Mouse (Mus musculus) v-Abl transformed pro-B cells (cell line): Measurements from ENCODE around the gene Pde3b.
"Not testable (repeated sequence)": the region's sequence is repeated elsewhere in the genome, so short reads cannot be mapped to it uniquely, and the experiment has no call there.

Source experiments
- in situ Hi-C, 2 experiments: fragments of 400-800 bp; cut with MboI; formaldehyde crosslinking; loops; one replicate each; pipeline ENCODE4 v1.15.1; 2025; ENCODE audit not compliant: unreplicated experiment in 2 of 2

The Pde3b gene

DNA sequence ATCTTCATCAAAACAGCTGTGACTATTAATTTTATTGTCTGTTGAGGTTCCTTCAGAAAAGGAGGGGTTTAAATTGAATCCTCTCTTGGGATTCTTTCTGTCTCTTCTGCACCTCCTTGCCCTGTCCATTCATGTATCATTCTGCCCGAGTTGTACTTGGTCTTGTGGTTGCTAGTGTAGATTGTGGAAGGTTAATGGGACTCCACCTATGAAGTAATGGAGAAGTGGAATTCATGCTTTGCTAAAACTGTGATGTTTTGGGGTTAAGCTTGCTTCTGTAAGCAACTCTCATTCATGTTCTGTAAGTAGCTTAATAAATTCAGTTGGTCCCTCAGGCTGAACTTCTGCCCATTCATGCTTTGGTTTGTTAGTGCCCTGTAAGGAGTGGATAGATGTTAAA is 59.8 kb downstream of the Pde3b start:
- in situ Hi-C loops, result no loop called here

DNA sequence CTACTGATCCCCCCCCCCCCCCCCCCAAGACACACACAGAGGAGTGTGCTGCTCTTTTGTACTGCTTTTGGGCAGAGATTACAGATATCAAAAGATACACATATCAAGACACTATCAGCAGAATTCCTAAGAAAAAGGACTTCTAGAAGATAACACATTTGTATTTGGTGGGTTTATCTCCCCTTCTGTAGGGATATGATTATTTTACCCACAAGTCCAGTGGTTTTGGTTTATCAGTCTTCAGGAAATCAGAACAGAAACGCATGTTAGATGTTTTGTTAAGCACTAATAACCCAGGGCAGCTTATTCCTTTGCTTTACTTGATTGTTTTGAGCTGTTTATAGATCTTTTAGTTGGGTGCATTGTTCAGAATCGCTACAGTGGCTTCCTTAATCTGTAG is 62.8 kb downstream of the Pde3b start:
- in situ Hi-C loops, result no loop called here

DNA sequence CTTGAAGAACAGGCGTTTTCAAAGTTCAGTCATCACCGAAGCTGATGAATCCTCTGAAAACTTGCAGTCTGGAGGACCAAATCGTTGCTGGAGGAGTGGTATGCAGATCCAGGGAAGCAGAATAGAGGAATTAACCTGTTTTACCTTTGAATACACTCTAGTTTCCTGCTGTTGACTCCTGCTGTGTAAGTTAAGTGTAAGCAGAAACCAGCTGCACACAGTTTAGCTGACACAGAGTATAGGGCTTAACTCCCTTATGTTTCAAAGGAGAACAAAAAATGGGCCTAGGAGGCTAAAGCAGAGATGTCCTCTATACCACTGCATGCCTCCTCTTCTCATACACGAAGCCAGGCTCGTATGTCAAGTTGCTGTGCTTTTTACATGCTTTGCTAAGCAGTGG is 63.8 kb downstream of the Pde3b start:
- in situ Hi-C loops, result no loop called here

DNA sequence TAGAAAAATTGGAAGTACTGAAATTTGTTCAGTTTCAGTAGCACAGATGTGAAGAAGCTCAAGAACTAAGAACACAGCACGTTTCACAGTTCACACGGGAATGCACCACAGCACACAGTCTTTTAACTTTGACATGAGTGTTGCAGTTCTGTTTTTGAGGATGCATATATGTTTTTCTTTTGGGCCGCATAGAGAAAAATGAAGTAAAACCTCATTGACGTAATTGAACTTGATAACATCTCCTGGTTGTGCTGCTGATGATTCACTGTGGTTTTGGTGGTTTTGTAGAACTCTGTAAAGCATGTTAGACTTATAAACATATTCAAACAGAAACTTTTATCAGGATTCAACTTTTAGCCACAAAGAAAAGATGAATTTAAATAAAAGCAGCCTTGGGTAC is 64.7 kb downstream of the Pde3b start:
- in situ Hi-C loops, result loop anchor here in 1 of 2 experiments (5.0 kb wide), 1 partner anchor 42 kb away; no protein-coding TSS in a partner anchor

DNA sequence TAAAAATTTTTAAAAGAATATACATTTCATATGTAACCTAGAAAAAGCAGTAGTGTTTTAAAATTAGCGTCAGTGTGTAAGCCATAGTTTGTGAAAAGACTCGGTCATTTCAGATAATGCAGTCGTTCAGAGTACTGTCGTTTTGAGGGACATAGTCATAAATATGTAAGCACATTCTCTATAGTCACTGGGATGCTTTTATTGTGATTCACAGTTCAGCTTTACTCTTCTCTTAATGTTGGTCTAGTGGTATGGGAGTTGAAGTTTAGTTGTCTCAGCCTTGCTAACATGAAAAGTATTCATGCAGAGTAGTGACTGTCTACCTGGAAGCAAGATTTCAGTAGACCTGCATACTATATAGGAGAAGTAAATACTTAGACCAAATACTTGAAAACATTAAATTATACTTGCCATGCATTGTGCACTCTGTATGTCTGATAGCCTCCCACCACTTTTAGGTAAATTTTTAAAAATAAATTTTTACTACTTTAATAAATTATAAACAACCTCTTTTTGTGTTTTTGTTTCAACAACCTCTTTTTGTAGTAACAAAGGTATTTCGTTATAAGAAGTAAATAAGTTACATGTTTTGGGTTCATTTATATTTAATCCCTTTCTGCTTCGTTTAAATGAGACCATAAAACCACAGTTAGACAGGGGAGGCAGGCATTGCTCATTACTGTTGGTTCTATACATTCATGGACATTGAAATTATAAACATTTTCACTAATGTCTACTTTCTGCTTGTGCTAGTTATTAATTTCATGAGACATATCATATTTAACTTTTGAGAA is 65.3 kb downstream of the Pde3b start:
- in situ Hi-C loops, result loop anchor here in 1 of 2 experiments (5.0 kb wide), 1 partner anchor 43 kb away; no protein-coding TSS in a partner anchor

DNA sequence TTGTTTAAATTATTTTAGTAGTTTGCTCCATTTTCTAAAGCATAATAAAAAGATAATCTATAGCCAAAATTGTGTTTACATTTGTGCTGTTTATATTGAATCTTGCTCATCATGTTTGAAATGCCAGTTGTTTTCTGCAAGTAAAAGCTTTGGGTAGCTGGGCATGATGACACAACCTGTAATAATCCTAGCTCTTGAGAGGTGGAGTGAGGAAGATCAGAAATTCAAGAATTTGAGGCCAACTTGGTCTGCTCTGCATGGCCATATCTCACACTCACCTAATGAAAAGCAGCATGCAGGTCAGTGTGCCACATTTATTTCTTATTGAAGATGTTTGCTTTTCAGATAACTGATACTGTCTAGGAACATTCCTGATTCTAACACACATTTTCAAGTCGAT is 65.9 kb downstream of the Pde3b start:
- in situ Hi-C loops, result loop anchor here in 1 of 2 experiments (5.0 kb wide), 1 partner anchor 44 kb away; no protein-coding TSS in a partner anchor

DNA sequence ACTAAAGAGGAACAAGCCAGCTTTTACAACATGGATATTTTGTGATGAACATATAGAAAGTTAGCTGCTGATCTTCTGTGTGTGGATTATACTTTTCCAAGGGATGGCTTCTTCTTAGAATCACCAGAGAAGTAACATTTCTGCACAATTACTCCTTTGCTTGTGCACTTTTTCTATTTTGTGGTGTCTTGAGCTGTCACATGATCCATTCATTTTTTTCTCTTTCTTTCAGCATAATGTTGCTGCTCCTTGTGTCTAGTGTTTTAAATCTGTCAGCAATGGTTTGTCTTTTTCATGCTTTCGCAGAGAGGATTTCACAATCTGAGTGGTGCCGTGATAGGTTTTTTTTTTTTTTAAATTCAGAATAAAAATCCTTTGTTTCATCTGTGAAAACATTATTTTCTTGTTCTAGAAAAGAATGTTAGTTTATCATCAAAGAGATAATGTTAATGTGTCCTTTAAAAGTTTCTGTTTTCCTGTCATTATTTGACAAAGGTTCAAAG is 66.4 kb downstream of the Pde3b start:
- in situ Hi-C loops, result loop anchor here in 1 of 2 experiments (5.0 kb wide), 1 partner anchor 44 kb away; no protein-coding TSS in a partner anchor

DNA sequence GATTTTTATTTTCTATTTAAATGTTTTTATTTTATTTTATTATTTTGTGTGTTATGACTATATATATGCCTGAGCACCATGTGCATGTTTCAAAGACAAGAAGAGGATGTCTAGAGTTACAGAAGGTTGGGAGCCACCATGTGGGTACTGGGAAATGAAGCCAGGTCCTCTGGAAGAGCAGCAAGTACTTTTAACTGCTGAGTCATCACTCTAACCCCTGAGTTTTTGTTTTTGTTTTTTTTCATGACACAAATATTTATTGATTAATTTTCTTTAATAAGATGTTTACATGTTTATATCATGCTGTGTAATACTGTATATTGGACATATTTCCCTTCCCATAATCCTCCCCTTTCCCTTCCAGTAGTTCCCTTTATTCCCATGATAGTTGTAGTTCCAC is 77.5 kb downstream of the Pde3b start:
- in situ Hi-C loops, result loop anchor here (5.0 to 10.0 kb wide), 3 partner anchors 210 to 428 kb away; partner anchors contain the start of gene Psma1 (in 1 of the 2)

DNA sequence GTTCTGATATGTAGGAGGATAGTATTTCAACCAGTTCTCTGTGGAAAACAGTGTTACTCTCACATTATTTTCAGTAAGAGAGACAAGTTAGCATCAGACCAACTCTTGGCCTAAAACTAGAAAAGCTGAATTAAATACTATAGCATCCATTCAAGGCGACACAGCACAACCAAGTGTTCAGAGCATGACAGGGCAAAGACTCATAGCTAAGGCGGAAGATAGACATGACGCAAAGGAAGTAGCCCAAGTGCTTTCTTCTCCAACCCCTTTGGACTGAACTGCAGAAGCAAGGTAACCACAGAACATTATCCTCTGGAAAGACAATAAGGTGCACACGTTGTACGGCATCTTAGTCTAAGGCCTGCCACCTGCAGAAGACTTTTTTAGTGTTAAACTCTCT is 79.0 kb downstream of the Pde3b start:
- in situ Hi-C loops, result loop anchor here (5.0 to 10.0 kb wide), 3 partner anchors 212 to 429 kb away; partner anchors contain the start of gene Psma1 (in 1 of the 2)

DNA sequence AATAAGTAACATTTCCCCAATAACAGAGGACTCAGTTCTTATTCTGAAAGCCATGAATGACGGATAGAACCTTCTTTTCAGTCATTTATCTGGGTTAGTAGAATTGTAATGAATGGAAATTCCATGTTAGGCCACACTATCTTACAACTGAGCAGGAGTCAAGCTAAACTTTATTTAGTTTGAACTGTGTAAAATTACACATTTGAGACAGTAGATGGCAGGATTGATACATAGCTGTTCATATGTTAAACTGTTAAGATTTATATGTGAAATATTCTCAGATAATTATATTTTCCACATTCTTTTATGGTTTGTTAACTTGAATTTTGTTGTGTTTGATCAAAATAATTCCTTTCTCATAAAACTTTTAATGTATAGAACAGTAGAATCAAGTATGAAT is 84.2 kb downstream of the Pde3b start:
- in situ Hi-C loops, result loop anchor here in 1 of 2 experiments (10.0 kb wide), 1 partner anchor 434 kb away; no protein-coding TSS in a partner anchor

DNA sequence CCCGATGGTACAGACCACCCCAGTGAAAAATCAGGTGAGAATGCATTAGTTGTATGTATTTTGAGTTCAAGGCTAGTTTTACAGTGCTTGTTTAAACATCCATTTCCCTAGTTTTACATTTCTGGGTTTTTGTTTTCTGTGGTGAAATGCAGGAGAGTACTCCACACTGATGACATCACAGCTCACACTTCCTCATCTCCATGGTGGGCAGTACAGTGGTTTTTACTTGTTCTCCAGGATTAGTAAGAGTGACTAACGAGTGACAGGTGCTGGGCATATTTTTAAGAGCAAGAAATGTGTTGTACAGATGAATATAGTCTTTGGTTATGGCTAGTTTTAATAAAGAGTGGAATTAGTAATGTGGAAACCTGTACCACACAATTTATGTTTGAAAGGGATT is 93.8 kb downstream of the Pde3b start:
- in situ Hi-C loops, result loop anchor here (10.0 to 25.0 kb wide), 4 partner anchors 126 to 747 kb away; partner anchors contain the start of genes Calca (in 1 of the 2) and Spon1 (in 1 of the 2)

DNA sequence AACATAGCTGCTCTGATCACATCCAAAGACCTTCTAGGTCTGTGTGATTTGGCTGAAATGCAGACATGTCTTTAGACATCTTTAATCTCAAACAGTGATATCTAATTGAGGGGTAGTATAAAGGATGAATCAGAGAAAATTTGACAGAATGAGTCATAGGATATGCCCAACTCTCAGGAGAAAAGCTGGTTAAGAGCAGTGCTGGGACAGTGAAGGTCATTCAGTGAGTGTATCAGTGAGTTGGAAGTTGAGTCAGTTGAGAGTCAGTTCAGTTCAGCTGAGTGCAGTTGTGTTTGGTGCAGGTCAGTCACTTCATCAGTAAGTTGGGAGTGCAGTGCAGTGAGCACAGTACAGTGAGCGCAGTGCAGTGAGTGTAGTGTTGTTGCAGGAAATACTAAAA is 105.0 kb downstream of the Pde3b start:
- in situ Hi-C loops, result loop anchor here (25.0 kb wide), 2 partner anchors 458 to 758 kb away; partner anchors contain the start of gene Spon1 (in 1 of the 2)

DNA sequence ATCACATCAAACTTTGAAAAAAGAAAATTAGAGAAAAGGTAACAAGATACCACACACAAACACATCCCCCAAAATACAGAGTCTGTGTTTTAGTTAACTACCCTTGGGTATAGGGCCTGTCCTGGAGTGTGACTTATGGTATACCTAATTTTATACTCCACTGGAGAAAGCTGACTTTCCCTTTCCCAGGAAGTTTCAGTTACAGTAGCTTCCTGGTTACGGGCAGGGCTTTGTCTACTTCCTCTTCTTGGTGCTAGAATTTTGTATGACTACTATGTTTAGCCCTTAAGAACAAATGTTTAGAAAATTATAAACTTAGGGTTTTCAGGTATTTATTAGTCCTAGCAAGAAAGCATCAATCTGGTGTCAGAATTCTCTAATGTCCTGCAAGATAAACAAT is 111.2 kb downstream of the Pde3b start:
- in situ Hi-C loops, result no loop called here

DNA sequence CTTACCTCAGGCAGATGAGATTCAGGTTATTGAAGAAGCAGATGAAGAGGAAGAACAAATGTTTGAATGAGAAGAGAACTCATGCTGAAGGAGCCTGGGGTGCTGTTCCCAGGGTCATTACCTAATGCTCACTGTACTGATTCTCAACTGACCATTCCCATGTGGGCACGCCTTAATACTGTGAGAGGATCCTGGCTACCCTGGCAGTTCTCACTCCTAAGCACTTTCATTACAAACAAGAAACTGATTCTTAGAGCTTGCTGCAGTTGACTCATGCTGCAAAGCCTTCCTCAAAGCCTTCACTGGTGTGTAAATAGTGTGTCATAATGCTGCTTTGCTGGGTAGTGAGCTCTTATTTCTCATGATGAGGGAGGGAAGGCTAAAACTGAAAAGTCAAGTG is 121.1 kb downstream of the Pde3b start:
- in situ Hi-C loops, result no loop called here

DNA sequence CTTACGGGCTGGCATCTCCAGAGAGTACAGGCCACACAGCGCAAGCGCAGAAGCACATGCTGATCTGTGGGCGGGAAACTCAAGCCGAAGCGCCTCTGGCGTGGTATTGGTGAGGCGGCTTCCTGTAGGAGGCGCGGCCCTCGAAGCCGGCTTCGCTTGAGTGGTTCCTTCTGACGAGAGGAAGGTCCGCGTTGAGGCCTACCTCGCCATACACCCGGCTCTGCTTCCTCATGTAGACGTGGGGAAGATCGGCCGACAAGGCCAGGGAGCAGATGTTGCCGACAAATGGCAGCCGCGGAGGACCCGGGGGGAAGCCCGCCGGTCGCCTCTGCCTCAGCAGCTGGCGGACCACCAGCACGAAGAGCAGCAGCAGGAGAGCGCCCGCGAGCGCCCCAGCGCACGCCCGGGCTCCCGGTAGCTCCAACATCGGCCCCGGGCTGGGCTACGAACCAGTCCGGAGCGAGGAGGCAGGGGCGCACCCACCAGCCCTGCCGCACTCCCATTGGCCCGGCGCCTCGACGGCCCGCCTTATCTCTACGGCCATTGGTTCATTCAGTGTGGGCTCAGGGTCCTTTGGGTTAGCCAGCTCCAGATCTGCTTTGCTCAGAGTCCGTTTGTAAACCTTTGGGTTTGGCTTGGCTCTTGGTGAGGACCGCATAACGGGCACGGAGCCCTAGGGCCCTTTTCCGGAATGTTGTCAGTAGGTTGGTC is 147.6 kb downstream of the Pde3b start, which contains the start of gene Cyp2r1:
Gene Cyp2r1, minus strand, starts transcription at position 442 of the 711 bp plus-strand sequence.
- in situ Hi-C loops, result no loop called here

DNA sequence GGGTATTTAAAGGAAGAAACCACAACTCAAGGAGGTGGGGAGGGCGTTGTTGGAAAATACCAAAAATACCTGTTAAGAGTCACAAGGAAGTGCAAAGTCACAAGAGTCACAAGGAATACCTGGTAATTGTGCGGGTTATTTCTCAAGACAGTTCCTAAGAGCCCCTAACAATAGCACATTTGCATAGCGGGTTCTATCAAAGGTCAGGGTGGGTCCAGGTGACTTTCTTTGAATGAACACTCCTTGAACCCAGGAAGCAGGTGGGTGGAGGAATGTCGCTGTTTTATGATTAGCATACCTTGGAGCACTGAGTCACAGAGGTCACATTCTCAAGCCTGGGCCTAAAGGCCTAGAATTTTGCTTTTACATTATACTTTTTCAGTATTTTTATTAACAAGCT is 158.8 kb downstream of the Pde3b start:
- in situ Hi-C loops, result not testable (repeated sequence)

DNA sequence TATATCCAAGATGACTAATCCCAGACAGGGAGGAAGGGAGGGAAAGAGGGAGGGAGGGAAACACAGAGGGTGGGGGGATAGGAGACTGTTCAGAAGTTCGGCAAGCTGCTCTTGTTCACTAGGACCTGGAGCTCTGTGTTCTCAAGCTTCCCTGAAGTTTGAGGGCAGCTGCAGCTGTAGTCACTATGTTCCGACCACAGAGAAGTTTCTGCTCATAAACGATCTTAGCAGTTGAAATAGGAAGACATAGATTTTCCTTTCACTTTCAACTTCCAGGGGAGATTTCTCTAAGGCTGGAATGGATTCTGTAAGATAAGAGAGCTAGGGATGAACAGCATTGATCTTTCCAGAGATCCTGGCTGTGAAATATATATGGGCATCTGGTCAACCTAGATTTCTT is 161.8 kb downstream of the Pde3b start:
- in situ Hi-C loops, result no loop called here

DNA sequence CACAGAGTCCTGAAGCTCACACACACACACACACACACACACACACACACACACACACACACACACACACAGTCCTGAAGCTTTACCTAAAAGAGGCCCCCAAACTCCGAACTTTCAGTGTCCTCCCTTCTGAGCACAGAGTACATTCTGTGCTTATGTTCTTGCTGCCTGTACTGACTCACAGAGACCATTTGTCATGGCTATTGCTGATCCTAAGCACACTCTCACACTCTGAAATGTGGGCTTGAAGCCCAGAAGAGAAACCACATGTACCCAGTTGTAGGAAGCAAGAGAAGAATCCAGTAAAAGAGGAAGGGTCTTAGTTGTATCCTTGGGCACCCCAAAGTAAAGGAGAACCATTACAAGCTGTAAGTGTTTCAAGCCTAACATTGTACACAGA is 162.6 kb downstream of the Pde3b start:
- in situ Hi-C loops, result no loop called here

DNA sequence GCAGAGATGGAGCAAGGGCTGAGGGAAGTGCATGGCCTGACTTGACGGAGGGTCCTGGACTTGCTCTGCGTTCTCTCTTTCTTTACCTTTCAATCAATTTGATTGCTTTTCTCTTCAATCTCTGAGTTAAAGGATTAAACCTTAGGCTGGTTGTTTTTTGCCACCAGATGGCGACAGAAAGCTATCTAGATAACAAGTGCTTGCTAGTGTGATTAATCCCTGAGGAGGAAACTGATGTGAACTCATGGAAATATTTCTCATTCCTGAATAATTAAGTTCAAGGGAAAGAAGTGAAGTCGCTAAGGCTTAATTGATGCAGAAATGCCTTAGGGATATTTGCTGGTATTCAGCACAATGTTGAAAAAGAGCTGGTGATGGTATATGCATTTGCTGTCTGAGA is 165.3 kb downstream of the Pde3b start:
- in situ Hi-C loops, result no loop called here

DNA sequence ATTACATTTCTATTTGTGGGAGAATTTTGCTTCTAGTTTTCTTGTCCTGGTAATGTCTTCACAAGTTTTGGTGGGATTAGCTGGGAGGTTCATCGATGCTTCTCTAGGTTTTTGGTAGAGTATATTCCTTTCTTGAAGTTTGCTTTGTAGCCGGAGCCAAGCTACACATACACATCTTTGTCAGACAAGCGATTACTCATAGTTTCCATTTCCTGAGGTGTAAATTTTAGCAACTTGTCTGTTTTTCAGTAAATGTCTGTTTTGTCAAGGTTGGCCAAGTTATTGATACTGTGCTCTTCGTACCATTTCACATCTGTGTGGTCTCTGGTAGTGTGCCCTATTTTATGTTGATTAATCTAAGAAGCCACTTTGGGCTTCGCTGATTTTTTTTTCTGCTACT is 166.1 kb downstream of the Pde3b start:
- in situ Hi-C loops, result no loop called here

DNA sequence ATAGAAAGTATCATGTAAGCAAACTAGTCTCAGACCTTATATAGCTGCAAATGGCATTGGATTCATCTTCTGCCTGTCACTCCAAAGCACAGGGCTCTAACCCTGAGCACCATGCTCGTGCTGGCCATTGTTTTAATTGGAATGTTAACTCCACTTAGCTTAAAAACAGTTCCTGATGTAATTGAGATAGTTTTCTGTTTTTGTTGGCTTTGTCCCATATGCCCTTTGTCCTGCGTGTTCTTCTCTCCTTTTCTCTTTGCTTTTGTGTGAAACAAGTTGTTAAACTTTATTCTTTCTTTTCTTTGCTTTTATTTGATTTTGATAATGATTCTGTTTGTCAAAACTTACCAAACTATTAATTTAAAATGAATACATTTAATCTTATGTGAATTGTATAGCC is 167.4 kb downstream of the Pde3b start:
- in situ Hi-C loops, result no loop called here
